Mouse (Mus musculus) mesoderm, embryonic 11.5 days (tissue): ENCODE results near the gene B230118H07Rik.
"Not testable (repeated sequence)": the region's sequence is repeated elsewhere in the genome, so short reads cannot be mapped to it uniquely, and the experiment has no call there.

Experiments used
- DNase-seq: peaks from one replicate; pipeline ENCODE4 v3.0.0-alpha.2; 2012; ENCODE audit warnings: low read depth, low spot score

The B230118H07Rik gene

DNA sequence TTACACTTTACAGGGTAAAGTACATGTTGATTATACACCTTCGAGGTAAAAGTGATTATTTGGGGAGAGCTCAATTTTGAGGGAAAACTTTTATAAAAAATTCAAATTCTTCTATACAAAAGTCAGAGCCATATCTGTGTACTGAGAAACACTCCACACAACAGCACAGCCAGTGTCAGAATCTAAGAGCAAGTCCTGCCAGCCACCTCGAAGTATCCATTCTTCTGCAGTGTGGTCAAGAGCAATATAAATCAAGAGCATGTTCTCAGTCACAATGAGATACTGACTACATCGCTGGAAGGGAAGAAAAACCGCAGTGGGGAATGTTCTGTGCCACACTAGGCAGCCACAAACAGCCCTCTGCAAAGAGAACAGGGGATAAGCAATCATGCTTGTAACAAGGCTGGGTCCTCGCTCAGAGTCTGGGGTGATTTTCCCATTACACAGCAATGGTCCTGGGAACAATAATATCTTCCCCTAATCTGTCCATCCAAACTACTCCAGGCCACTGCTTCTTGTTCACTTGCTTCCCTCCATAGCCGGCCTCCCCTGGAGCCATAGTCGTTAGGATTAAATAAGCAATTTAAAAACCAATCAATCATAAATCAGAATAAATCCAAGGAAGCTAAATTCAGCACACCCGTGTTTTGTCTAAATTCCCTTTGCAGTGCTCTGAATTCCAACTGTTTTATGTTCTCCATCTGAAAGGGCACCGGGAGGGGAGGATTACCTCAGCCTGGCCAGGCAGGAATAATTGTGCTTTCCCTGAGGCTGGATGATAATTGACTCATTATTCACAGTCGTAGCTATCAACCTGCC, 57.1 kb downstream of the B230118H07Rik start:
- DNase-seq: peak; percentile 73

DNA sequence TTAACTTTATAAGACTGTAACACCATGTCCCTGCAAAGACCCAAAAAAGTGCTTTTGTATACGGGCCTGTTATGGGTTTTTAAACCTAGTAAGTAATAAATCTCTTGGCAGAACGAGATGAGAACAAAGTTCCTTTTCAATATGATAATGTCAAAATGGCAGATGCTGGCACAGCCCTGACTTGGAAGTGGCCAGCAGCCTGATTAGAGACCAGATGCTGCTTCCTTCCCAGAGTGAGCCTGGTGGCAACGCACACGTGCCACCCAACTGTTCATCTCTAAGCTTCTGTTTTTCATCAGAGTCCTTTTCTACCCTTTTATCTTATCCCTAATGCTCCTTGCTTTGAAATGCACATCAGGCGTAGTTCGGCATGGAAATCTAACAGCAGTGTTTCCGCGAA, 58.0 kb downstream of the B230118H07Rik start:
- no peak for DNase-seq

DNA sequence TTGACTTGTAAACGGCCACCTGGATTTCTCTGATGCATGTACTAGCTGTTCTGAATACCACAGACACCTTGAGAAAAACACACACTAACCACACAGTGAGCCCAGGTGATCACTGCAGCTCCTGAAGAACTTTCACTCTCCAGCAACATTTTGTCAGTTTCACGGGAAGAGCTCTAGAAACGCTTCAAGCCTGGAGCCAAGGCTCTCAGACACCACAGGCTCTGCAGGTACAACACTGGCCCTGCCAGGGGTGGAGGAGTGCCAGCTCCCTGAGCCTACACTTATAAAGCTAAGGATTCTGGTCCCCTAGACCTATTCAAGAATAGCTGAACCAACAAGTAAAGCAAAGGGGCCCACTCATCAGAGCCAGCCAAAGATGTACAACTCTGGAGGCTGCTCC, 67.9 kb downstream of the B230118H07Rik start:
- DNase-seq: no peak

DNA sequence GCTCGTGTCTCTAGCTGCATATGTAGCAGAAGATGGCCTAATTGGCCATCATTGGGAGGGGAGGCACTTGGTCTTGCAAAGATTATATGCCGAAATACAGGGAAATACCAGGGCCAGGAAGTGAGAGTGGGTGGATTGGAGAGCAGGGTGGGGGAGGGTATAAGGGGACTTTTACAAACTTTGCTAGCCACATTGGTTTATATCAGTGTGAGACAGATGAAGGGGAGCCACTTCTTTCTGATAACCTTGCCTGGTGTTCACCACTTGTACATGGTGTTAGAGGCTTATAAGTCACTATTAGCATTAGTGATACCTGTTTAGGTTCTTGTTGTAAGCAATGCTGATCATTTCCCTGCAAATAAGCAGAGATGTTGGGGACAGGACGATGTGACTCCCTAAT, 68.4 kb downstream of the B230118H07Rik start:
- DNase-seq: no peak

DNA sequence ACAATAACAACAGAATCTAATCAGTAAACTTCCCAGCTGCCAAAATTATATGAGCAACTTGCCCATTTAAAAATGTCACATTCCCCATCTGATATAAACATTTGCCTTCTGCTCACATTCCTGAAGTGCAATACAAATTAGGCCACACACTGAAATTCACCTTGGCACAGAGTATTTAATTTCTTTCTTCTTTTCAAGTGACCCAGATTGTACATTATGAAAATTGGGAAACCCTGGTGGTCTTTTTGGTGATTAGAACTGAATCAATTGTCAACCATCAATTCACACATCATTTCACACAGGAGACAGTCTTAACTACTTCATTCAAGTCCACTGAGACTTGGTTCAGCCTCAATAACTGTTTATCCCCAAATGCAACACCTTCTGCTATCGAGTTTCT, 68.9 kb downstream of the B230118H07Rik start:
- no peak for DNase-seq

DNA sequence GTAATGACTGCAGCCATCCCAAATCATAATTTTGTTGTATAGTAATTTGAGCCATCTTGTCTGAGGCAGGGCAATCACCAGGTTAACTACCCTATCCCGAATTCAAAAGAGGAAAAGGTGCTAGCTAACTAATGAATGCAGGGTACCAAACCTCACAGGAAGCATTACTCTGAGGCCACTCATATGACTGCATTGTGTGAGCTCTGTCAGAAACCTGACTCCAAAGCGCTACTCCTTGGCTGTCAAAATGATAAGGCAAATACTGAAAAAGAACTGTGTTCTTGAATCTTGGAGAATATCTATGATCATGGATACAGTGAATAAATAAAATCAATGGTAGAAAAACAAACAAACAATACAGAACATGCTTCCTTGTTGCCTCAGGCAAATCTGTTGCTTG, 69.3 kb downstream of the B230118H07Rik start:
- no peak for DNase-seq

DNA sequence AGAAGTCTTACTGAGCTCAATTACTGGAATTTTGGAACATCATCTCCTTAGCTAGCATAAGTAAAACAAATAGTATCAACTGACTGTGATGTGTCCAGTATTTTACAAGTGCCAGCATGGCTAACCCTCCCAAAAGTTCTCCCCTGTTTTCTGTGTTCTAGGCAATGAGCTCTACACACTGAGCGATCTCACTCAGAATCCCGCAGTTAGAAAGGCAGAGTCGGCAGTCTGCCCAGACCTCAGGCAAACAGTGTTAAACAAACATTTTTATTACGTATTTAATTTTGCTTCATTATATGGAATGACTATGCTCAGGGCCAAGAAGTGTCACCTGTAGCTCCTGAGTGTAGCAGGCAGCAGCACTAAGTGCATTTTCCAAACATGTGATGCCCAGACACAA, 72.1 kb downstream of the B230118H07Rik start:
- DNase-seq: no peak

DNA sequence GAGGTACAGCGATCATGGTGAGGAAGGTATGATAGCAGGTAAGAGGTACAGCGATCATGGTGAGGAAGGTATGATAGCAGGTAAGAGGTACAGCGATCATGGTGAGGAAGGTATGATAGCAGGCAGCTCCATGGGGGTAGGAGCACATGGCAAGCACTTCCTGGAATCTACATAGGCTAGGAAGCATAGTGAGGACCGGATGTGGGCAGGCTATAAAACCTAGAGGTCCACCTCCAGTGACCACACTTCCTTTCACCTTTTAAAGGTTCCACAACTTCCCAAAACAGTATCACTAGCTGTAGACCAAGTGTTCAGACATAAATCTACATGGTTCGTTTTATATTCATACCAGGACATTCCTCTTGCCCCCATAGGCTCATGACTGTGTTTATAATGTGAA, 80.1 kb downstream of the B230118H07Rik start:
- no peak for DNase-seq

DNA sequence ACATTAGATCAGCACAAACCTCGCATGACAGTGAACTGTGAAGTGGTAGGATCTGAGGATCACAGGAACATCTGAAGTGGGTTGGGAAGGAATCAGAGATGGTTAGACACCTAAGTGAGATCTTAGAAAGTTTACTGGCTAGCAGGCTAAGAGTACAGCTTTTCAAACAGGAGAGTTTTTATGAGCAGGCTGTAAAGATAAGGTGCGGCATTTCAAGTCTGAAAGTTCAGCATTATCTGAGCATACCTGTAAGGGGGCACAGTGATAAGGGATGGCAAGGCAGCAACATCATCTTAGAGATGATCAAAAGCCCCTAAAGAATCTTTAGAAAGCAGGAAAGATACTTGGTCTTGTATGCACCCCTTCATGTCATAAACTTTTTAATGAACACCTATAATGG, 81.8 kb downstream of the B230118H07Rik start:
- DNase-seq: no peak

DNA sequence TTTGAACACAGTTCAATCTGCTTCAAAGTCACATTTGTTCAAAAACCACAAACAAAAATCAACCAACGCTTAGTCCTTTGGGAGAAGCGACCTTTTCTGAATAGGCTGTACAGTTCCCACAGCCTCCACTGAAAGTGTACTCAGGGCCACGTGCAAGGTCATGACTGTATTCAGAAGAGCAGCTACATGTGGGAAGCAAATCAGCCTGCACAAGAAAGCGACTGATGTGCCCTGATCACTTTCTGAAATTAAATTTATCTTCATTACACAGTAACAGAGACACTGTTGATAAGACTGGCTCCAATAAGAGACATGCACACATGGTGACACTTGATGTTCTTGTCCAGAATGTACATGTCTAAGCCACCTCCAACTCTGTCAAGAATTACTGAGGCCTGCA, 85.6 kb downstream of the B230118H07Rik start:
- no peak for DNase-seq

DNA sequence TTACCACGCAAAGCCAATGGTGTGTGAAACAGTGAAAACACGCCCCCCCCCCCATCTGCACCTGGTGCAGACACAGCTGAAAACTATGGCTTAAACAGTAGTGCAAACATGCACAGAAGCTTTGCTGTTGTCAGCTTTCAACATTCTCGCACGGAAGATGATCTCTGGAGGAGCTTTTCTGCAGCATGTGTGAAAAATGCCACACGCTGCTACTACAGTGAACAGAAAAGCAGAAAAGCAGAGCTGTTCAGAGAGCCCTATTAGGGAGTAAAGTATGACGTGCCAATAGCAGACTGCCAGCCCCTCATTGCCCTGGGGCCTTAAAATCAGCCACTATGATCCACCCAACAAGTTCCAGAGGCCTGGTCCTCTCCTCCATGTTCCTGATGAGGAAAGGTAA, 86.1 kb downstream of the B230118H07Rik start:
- no peak for DNase-seq

DNA sequence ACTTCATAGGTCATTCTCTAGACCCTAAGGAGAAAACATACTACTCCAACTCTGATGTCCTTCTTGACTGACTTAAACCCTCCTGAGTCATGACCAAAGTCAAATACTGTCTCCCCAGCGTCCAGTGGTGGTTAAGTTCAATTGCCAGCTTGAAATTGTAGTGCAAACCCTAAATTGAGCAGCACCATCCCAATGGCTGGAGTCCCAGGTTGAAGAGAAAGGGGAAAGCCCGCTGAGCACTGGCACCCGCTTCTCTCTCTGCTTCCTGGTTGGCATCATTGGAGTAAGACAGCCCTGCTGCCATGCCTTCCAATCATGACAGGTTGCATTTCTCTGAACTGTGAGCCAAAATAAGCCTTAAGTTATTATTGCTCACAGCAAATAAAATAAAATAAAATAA, 89.9 kb downstream of the B230118H07Rik start:
- no peak for DNase-seq

DNA sequence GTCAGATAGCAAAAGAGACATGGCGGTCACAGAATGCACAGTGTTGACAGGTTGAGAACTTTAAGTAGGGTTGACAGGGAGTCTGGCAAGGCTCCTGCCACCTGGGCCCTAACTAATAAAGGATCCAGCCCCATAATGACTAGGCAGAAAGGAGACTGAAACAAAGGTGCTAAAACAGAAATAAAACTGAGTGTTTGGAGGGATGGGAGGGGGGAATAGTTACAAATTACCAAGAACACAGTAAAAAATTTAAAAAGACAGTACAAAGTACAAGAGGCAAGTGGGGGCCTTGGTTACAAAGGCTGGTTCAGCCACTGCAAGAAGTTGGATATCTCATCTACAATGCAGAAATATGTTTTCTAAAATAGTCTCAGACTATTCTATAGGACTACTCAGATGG, 93.4 kb downstream of the B230118H07Rik start:
- no peak for DNase-seq

DNA sequence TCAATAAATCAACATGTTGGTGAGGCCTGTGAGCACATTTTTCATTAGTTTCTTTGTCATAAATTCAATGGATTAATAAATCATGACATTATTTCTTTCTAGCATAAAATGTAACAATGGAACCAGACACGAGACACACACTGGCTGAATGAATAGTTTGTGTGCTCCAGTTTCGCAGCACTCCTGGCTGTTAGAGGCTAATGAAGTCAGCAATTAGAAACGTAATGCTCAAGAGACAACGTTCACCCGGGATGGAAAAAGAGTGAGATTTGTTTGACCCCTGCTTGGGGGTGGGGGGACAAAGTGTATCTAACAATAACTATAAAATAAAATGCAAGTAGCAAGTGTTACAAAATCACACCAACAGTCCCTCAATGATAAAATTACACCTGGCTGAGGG, 95.5 kb downstream of the B230118H07Rik start:
- no peak for DNase-seq

DNA sequence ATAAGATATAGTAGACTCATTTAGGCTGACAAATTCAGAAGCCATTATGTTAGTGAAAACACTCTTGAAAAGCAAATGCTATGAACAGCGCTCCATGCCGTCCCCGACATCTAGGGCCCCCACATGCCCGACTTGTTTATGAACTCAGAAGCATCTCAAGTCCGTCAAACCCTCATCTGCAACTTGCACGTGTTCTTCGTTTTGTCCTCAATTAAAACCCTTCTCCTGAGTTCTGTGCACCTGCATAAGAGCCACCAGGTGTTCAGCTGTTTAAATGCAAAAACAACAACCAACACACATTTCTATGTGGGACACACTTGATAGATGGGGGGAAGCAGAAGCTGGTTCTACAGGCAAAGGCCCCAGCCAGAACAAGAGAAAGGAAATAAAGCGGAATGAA, 97.0 kb downstream of the B230118H07Rik start:
- DNase-seq: no peak

DNA sequence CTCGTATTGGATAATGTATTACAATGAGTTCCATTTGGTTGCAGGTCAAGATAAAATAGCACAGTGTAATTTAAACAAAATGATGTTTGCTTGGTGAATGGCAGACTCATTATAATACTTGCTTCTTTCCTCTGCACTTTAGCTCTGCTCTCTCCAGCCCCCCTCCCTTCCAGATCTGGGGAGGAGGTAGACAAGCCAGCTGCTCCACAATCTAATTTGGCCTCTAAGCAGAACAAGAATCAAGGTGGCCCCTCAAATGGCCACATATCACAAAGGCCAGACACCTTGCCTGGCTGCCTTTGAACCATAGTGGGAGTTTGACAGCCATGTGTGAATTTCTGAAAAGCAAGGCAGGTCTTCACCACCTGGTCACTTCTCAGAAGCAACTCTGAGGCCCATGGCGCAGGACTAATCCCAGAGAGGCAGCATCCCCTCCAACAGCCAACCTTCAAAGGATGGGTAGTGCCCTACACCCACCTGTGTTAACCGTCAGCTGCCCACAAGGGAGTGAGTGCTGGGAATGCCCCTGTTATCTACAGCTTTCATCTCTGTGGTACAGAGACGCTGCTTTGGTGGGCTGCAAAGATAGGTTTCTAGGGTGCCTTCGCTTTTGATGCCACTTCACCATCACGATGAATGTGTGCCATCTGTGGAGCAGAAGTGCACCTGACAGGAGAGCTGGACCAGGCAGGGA, 98.2 kb downstream of the B230118H07Rik start:
- DNase-seq: no peak

DNA sequence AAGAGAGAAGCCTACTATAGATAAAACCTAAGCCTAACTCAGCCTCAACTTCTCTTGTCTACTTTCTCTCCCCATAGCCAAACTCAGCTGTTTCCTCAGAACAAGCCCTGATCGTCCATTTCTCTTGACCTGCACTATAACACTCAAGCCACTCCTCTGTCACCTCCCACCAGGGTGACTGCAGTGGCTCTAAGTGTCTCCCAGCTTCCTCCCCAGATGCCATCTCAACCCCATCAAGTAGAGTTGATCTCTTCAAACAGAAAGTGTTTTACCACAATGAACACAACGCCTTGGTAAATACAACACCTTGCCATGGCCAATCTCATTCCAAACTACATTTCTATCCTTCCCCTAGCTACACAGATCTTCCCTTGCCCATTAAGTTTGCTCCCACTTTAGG, 99.2 kb downstream of the B230118H07Rik start:
- DNase-seq: no peak

DNA sequence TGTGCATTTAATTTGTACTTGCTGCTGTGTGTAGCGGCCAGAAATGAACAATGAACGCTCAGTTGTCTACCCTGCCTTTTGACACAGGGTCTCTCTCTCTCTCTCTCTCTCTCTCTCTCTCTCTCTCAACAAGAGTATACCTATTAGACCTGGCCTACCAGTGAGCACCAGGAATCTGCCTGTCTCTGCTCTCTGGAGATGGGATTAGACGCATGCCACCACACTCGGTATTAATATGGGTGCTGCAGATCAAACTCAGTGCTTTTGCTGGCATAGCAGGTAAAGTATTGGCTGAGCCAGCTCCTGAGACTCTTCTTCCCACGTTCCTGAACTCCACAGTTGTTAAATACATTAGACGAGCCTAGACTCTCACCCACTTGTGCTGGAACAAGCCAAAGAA, 100.5 kb downstream of the B230118H07Rik start:
- DNase-seq: no peak

DNA sequence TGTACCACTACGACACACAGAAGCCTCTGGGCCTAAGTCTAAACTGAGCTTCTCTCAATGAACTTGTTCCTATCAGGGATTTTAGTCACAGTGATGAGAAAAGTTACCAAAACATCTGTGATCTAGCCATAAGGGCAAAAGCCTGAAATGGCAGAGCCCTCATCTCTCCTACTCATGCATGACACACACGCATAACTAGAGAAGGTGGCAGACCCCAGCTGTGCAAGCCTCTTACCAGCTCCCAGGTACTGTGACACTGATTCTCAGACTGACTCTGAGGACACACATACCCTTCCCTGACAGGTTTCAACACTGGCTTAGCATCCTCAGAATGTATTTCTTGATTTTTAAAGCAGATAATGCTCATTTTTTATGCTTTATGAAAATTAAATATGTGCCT, 103.7 kb downstream of the B230118H07Rik start:
- DNase-seq: no peak

DNA sequence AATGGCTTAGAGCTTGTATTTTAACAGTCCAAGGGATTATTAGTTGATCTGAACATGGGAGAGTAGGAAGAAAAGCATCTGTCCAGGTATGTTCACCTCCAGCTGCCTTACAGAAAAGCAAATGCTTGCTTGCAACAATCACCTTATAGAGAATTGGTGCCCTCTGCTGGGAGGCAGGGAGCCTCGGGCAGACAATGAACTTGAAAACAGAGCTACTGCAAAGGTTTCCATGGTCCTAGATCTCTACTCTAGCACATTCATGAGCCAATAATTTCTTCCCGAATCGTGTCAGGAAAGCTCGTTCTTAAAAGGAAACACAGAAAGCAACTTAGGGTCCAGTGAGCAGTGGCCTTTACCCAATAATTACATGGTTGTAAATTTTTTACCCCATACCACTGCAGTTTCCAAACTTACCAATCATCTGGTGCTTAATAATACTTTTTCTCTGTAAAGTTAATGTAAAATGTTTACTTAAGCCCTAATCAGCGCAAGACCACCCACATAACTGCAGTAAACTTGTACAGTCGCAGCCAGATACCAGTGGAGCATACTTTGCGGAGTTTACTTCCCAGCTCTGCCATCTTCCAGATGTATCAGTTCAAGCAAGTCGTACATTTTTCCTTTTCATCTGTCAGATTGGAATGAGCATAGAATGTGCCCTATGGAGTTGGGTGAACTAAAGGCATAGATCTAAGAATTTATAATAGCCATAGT, 105.5 kb downstream of the B230118H07Rik start:
- DNase-seq: no peak

DNA sequence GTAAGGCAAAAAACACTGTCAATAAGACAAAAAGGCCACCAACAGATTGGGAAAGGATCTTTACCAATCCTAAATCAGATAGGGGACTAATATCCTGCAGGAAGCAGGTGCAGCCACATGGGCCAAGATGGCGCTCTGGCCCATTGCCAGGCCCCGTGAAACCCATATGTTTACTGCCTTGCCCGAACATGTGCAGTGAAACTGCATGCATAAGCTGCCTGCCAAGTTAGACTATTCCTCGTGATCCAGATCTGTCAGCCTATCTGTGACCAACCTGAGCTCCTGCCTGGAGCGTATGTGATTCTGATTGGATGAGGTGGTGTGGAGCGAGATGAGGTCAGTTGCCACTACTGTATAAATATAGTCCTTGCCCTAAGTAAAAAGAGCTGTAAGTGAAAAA, 112.4 kb downstream of the B230118H07Rik start:
- not testable (repeated sequence) for DNase-seq

DNA sequence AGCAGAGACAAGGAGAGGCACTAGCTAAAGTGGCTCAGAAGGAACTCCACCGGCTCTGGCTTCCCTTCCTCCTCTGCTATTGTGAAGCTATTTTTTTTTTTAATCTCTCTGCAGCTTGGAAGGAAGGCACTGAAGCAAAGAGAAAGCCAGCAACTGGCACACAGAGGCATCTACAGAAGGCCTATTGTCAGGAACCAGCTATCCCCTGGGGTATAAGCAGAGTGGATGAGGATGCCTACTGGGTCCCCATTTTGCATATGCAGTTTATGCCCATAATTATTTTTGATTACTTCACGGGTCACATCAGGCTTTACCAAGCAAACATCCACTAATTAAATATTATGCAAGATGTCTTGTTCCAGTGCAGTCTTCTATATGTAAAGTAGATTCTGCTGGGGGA, 115.6 kb downstream of the B230118H07Rik start:
- DNase-seq: no peak
